8 mouse cellular contexts compared by ENCODE assay signal in the genomic region with DNA sequence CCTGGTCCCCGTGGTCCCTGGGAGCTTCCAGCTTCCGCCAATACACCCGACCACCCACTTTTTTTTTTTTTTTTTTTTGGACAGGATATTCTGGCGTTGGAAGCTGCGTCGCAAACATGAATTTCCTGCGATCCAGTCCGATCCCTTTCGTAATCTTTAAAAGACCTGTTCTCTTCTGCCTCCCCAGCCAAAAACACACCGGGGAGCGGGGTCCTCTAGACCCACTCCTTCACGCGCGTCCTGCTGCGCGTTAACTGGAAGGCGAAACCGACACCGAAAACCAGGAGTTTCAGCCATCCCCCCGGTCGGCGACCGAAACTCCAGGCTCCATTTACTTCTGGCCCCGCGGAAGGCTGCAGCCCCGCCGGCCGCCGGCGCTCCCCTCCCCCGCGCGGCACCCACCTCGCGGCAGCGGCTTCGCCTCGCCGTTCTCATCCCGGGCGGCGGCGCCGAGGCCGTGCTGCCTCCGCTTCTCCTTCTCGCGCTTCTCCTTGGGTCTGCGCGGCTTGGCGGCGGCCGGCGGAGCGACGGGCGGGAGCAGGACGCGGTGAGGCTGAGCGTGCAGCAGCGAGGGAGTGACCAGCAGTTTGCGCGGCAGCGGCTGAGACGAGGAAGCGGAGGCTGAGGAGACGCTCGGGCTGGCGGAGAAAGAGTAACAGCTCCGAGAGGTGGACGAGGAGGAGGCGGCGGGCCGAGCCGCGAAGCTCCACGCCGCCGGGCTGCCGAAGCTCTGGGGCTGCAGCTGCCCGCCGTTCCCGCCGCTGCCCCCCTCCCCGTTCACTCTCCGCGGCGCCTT. TPM values are rescaled to one million over a fixed set of nuclear protein-coding genes. Genes with fewer than 3 reads are reported as not detected.
DNase-seq lines count a peak whose midpoint lies in the region; ATAC-seq lines count a peak whose summit lies in the region.

No protein-coding gene starts in this region.

- H3K27ac ChIP-seq in midbrain, embryonic 15.5 days: peak overlapping the region; percentile 99

- under 1% methylated on average over 75 of the region's 88 CpGs for WGBS in midbrain, embryonic 15.5 days

- H3K9ac ChIP-seq in midbrain, embryonic 15.5 days: peak overlapping the region; percentile 92

- peak; percentile 69 for DNase-seq in embryo, embryonic 10 days (ENCODE audit: low spot score)
- no peak for DNase-seq in embryo, embryonic 9.5 days (ENCODE audit: extremely low spot score)
- DNase-seq in cerebellum, postnatal 4 days (ENCODE audit: low spot score in 2 of 2): peak; percentile 30 to 61
- peak; percentile 59 for DNase-seq in gastrocnemius, postnatal 14 days
- DNase-seq in liver: peak; percentile 77
- peak; percentile 48 to 57 for DNase-seq in spleen, postnatal 14 days (ENCODE audit: low spot score in 2 of 2)

- H3K27me3 ChIP-seq in midbrain, embryonic 15.5 days (replicated peaks): no peaks in the 10 kb centered on the region

- H3K36me3 ChIP-seq in midbrain, embryonic 15.5 days (replicated peaks): no peaks in the 10 kb centered on the region

- peak overlapping the region; percentile 55 for H3K4me2 ChIP-seq in midbrain, embryonic 15.5 days

- intact Hi-C loops in gastrocnemius, postnatal 14 days (cut with DNase I; ENCODE audit: low total_unique reads): no loop called here

- H3K4me3 ChIP-seq in midbrain, embryonic 15.5 days: peak overlapping the region; percentile 98

- no peaks in the 10 kb centered on the region for H3K9me3 ChIP-seq in midbrain, embryonic 15.5 days

- peaks cover 16% of the 10 kb centered on the region for H3K4me1 ChIP-seq in midbrain, embryonic 15.5 days

- ATAC-seq in inflammation-experienced regulatory T-cells, adult 6 months: peak; percentile 8
- ATAC-seq in midbrain, embryonic 15.5 days (replicated peaks): peak; percentile 86

RNA-seq across cellular contexts. Expression of gene Rsbn1l, which starts 5.1 kb away (rescaled TPM):
- 1 to 10 TPM; 6.8 to 7.2 TPM for total RNA-seq in gastrocnemius, postnatal 14 days (2021)
- polyA plus RNA-seq in inflammation-experienced regulatory T-cells, adult 6 months (2017; shearing (Covaris generic)): 10 to 100 TPM; 35.5 to 42.0 (median 37.5) TPM
- 4.6 TPM in 2 replicates for polyA plus RNA-seq in midbrain, embryonic 15.5 days (2015; fragmentation: Nextera tagmentation; extraction: Ambion mirVana)
